ENCODE assay signal across 8 mouse cellular contexts in genomic region chr16:34456314-34456713, GRCm38 (mm10).
DNase-seq lines count a peak whose midpoint lies in the region; ATAC-seq lines count a peak whose summit lies in the region.

No protein-coding gene starts in this region.

- ATAC-seq in forebrain, embryonic 11.5 days (replicated peaks; ENCODE audit: low FRiP score): no peak
- ATAC-seq in stomach, embryonic 14.5 days (ENCODE audit: insufficient number of reproducible peaks, insufficient read depth, low FRiP score, low read depth): peak; percentile 88; the same call in 1 of the 2 replicates

- no peaks in the 10 kb centered on the region for H3K36me3 ChIP-seq in forebrain, embryonic 10.5 days (replicated peaks)
- no peaks in the 10 kb centered on the region for H3K36me3 ChIP-seq in forebrain, embryonic 11.5 days (ENCODE audit: control insufficient read depth, insufficient read depth, low read length)
- H3K36me3 ChIP-seq in stomach, embryonic 14.5 days (ENCODE audit: control insufficient read depth, insufficient read depth, low read length): no peaks in the 10 kb centered on the region

- 88% methylated on average over 7 of the region's 7 CpGs for WGBS in forebrain, embryonic 10.5 days
- WGBS in forebrain, embryonic 11.5 days: 87% methylated on average over 7 of the region's 7 CpGs
- 17% methylated on average over 7 of the region's 7 CpGs for WGBS in stomach, embryonic 14.5 days

- H3K9ac ChIP-seq in forebrain, embryonic 11.5 days (ENCODE audit: low read length): no peak overlapping the region
- no peak overlapping the region for H3K9ac ChIP-seq in stomach, embryonic 14.5 days (replicated peaks; ENCODE audit: low read depth, low read length)

- H3K4me1 ChIP-seq in forebrain, embryonic 10.5 days: peaks cover 17% of the 10 kb centered on the region
- H3K4me1 ChIP-seq in forebrain, embryonic 11.5 days (replicated peaks; ENCODE audit: control insufficient read depth, insufficient read depth, low read length): no peaks in the 10 kb centered on the region
- peaks cover 20% of the 10 kb centered on the region for H3K4me1 ChIP-seq in stomach, embryonic 14.5 days (ENCODE audit: control insufficient read depth, insufficient read depth, low read length)

- H3K4me3 ChIP-seq in forebrain, embryonic 10.5 days: no peak overlapping the region
- no peak overlapping the region for H3K4me3 ChIP-seq in forebrain, embryonic 11.5 days (ENCODE audit: low read depth, low read length)
- H3K4me3 ChIP-seq in stomach, embryonic 14.5 days (ENCODE audit: low read depth, low read length): no peak overlapping the region

- no peak for DNase-seq in forebrain, embryonic 10.5 days (ENCODE audit: extremely low spot score, low spot score)
- no peak for DNase-seq in forebrain, embryonic 11.5 days (ENCODE audit: low spot score)
- peak; percentile 69 for DNase-seq in retina, postnatal 1 day
- DNase-seq in retina, embryonic 14.5 days (ENCODE audit: low spot score): no peak
- peak; percentile 77 for DNase-seq in heart, postnatal 4 days
- DNase-seq in layer of hippocampus, postnatal 14 days (ENCODE audit: low spot score in 2 of 2): no peak
- DNase-seq in cerebellum, adult 11-12 months: no peak

- H3K9me3 ChIP-seq in forebrain, embryonic 10.5 days: no peaks in the 10 kb centered on the region
- H3K9me3 ChIP-seq in forebrain, embryonic 11.5 days (ENCODE audit: control insufficient read depth, low read length): no peaks in the 10 kb centered on the region
- H3K9me3 ChIP-seq in stomach, embryonic 14.5 days (ENCODE audit: control insufficient read depth, low read depth, low read length): no peaks in the 10 kb centered on the region; the same call in 1 of the 2 replicates

- H3K27ac ChIP-seq in forebrain, embryonic 10.5 days: 0 out of 2 replicates have a peak overlapping the region, but pooled peaks have one; percentile 25
- H3K27ac ChIP-seq in forebrain, embryonic 11.5 days (ENCODE audit: low read depth, low read length): no peak overlapping the region
- peak overlapping the region; percentile 44; the same call in 1 of the 2 replicates for H3K27ac ChIP-seq in stomach, embryonic 14.5 days (ENCODE audit: low read length)

- H3K4me2 ChIP-seq in forebrain, embryonic 11.5 days (ENCODE audit: low read depth, low read length, severe bottlenecking): no peak overlapping the region
- H3K4me2 ChIP-seq in stomach, embryonic 14.5 days (replicated peaks; ENCODE audit: low read depth, low read length): no peak overlapping the region

- H3K27me3 ChIP-seq in forebrain, embryonic 10.5 days (ENCODE audit: poor library complexity, severe bottlenecking): no peaks in the 10 kb centered on the region
- no peaks in the 10 kb centered on the region for H3K27me3 ChIP-seq in forebrain, embryonic 11.5 days (ENCODE audit: control insufficient read depth, insufficient read depth, low read length)
- H3K27me3 ChIP-seq in stomach, embryonic 14.5 days (ENCODE audit: control insufficient read depth, insufficient read depth, low read length): no peaks in the 10 kb centered on the region

Comparison
In these comparisons a context has a peak if more than half of its experiments do, and no peak if none do; other contexts are left out.
1. DNase-seq: peak in retina, postnatal 1 day (single experiment) and heart, postnatal 4 days (single experiment); none in forebrain, embryonic 10.5 days (single experiment), forebrain, embryonic 11.5 days (single experiment), retina, embryonic 14.5 days (single experiment), layer of hippocampus, postnatal 14 days (0 of 2) and cerebellum, adult 11-12 months (single experiment).